Mouse (Mus musculus) small intestine, adult 2 months (tissue): ENCODE data around the gene Gng7. TPM values are rescaled to one million over a fixed set of nuclear protein-coding genes. Genes with fewer than 3 reads are reported as not detected.

Experiments used
- H3K27ac ChIP-seq: fragments of 200-500 bp; 2 replicates; pipeline ENCODE4 v1.5.1; 2012; ENCODE audit warnings: low read depth, low read length, control low read depth, inconsistent platforms; ENCODE audit not compliant: insufficient read depth
- H3K27me3 ChIP-seq: fragments of 200-500 bp; 2 replicates; pipeline ENCODE4 v1.6.1; 2012; ENCODE audit warnings: mild to moderate bottlenecking, moderate library complexity, low read length, inconsistent platforms; ENCODE audit not compliant: control insufficient read depth, insufficient read depth
- H3K36me3 ChIP-seq: fragments of 200-500 bp; 2 replicates; pipeline ENCODE4 v1.6.1; 2012; ENCODE audit warnings: mild to moderate bottlenecking, low read length, control low read depth, inconsistent platforms; ENCODE audit not compliant: control insufficient read depth, insufficient read depth
- H3K4me1 ChIP-seq: fragments of 200-500 bp; 2 replicates; pipeline ENCODE4 v1.6.1; 2012; ENCODE audit warnings: low read length, inconsistent platforms, mixed read lengths; ENCODE audit not compliant: control insufficient read depth, insufficient read depth, insufficient read length
- H3K4me3 ChIP-seq: fragments of 200-500 bp; 2 replicates; pipeline ENCODE4 v1.5.1; 2012; ENCODE audit warnings: low read depth, mild to moderate bottlenecking, control low read depth, inconsistent platforms, low read length, moderate library complexity
- CTCF ChIP-seq: fragments of 200-500 bp; IDR thresholded peaks from 2 replicates; pipeline ENCODE4 v1.5.1; 2012; ENCODE audit warnings: low read depth, mild to moderate bottlenecking, control low read depth, inconsistent platforms, low read length, moderate library complexity, mixed read lengths; ENCODE audit not compliant: insufficient replicate concordance, insufficient read length; ENCODE audit errors: extremely low read depth
- POLR2A ChIP-seq: fragments of 200-500 bp; IDR thresholded peaks from 2 replicates; pipeline ENCODE4 v1.6.1; 2012; ENCODE audit warnings: low read depth, mild to moderate bottlenecking, control low read depth, inconsistent platforms, low read length, moderate library complexity
- WGBS: fragments of 180-500 bp; shearing (Covaris S2); methylation state at CpG from one replicate; pipeline ENCODE4 v1.1.7; 2018; 5-methylcytosine and 5-hydroxymethylcytosine counted together
- polyA plus RNA-seq: library from polyadenylated mRNA; depleted of rRNA; stranded (reverse); fragments of >200 nt; gene quantifications from 2 replicates; pipeline ENCODE4 v1.2.3, GENCODE M21; 2012

Gng7 gene
- polyA plus RNA-seq, 1 experiment = 0.44 TPM

DNA sequence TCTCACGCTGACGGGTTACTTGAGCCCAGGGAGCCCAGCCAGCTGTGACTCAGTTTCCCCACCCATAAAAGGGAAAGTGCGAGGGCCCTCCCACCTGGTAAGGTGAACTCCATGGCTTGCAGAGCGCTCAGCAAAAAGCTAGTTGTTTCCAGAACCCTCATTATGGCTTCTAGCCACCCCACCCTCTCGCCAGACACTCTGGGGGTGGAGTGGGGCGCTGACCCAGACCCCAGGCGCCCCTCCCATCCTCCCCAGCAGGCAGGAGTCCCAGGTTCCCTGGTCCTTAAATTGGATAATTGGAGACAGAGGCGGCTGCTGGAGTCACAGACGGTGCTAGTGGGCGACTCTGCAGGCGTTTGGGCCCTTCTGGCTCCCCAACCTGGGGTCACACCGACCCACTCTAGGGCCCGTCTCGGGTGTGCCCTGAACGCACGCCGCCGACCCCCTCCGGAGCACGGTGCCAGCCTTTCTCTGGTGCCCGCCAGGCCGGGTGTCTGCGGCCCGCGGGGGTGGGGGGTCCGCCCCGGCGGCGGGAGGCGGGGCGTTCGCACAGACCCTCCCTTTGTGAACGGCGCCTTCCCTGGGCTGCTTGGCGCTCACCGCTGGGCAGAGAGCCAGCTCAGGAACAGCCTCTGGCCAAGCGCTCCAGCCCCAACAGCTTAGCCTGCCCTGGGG is 78.5 kb downstream of the Gng7 start:
- Histone ChIP-seq H3K27ac (no peak overlapping the region), H3K4me1 (peaks cover 75% of the 10 kb centered on the region), H3K4me3 (peak overlapping the region; percentile 38), H3K27me3 (no peaks in the 10 kb centered on the region), H3K36me3 (no peaks in the 10 kb centered on the region)
- WGBS = 7% methylated on average over 37 of the region's 37 CpGs
- TF ChIP-seq POLR2A (no peak), CTCF (no peak)

GRCm38 (mm10) chr10:80935698-80936097 is 79.0 kb downstream of the Gng7 start:
- Histone ChIP-seq H3K27me3 (no peaks in the 10 kb centered on the region), H3K36me3 (no peaks in the 10 kb centered on the region), H3K4me1 (peaks cover 72% of the 10 kb centered on the region), H3K27ac (no peak overlapping the region), H3K4me3 (no peak overlapping the region)
- WGBS = 34% methylated on average over 17 of the region's 17 CpGs
- no peak for TF ChIP-seq POLR2A
- TF ChIP-seq CTCF = no peak

DNA sequence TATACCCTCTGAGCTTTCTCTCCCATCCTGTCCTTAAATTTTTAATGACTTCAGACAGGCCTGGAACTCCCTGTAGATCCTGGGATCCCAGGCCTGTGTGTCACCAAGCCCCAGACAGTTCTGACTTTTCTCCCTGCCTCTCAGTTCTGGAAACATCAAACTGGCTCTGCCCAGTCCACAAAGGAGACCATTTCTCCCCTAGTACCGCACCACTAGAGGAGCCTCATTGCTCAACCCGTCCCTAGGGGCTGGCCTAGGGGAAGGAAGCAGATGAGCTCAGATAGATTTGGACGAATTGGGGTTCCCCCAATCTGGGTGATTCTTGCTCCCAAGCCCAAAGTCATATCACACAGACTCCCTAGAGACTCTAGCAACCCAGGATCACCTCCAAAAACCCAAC is 79.5 kb downstream of the Gng7 start:
- WGBS = 63% methylated on average over 3 of the region's 3 CpGs
- Histone ChIP-seq H3K4me1 (peaks cover 67% of the 10 kb centered on the region), H3K36me3 (no peaks in the 10 kb centered on the region), H3K27me3 (no peaks in the 10 kb centered on the region), H3K27ac (no peak overlapping the region), H3K4me3 (no peak overlapping the region)
- TF ChIP-seq POLR2A (no peak), CTCF (no peak)

DNA sequence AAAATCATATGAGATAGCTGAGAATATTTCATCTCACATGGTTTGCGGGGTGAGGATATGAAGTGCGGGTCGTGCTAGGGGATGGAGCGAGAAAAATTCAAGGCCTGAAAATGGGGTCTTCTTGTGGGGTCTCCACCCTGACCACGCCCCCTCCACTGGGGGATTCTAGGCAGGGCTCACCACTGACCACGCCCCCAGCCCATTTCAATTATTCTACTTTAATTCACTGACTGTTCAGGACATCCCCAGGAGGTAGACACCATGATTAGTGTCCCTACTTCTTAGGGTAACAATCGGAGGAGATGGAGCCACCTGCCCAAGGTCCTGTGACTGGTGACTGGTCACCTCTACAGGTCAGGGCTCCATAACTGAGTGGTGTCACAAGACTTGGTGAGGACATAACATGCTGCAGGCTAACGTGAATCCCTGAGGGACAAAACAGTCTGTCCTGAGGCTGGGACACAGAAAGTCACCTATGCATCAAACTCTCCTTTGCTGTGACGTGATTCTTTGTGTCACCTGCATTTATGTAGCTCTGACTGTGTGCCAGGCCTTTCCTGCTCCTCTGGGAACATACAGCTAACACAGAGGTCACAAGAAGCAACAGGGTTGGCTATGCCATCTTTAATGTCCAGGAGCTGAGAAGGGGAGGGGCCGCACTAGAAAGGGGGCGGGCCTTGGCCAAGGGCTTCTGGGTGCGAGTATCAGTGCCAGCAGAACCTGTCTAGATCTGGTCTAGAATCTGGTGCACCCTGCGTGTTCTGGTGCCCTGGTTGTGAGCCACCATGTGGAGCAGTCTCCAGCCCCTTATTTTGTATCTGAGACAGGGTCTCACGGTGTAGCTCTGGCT is 80.4 kb downstream of the Gng7 start:
- TF ChIP-seq POLR2A (no peak), CTCF (no peak)
- Histone ChIP-seq H3K27me3 (no peaks in the 10 kb centered on the region), H3K4me3 (no peak overlapping the region), H3K4me1 (peaks cover 59% of the 10 kb centered on the region), H3K36me3 (no peaks in the 10 kb centered on the region), H3K27ac (no peak overlapping the region; the same call in 1 of the 2 replicates)
- 65% methylated on average over 14 of the region's 14 CpGs for WGBS

- WGBS = 1% methylated on average over 21 of the region's 21 CpGs
- TF ChIP-seq CTCF (no peak), POLR2A (no peak; the same call in 1 of the 2 replicates)
- peaks cover 54% of the 10 kb centered on the region for H3K4me1 ChIP-seq
- H3K27ac ChIP-seq = peak overlapping the region; percentile 14
- no peaks in the 10 kb centered on the region for H3K36me3 ChIP-seq
- H3K27me3 ChIP-seq = no peaks in the 10 kb centered on the region
- peak overlapping the region; percentile 21; the same call in 1 of the 2 replicates for H3K4me3 ChIP-seq
Measured at GRCm38 (mm10) chr10:80933421-80933979, 81.2 kb downstream of the Gng7 start.

DNA sequence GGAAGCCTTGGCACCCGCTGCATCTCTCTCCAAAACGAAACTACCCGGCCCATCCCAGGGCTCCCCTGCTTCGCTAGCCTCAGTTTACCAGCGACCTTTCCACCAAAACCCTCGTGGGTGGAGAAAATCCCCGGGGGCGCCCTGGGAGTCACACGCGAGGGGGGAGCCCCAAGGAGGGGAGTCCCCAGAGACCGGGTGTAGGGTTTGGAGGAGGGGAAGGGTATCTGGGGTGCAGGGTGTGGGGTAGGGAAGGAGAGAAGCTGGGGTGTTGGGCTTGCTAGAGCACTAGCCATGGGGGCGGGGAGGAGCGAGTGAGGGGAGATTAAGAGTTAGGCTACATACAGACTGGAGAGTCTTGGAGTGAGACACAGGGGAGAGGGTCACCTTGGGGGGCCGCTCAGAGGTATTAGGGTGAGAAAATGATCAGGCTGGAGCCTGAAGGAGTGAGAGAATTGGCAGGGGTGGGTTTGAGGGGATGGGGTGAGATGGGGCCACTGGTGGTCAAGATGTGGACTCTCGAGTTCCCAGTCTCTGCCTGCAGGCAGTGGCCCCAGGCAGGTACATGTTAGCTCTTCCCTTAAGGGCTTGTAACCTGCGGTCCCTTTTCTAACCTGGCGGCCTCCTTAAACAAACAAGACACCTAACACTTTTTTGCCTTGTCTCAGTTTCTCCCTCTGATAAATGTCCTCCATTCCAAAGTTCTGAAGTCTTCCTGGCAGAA is 81.9 kb downstream of the Gng7 start:
- Histone ChIP-seq H3K4me3 (peak overlapping the region; percentile 48), H3K36me3 (no peaks in the 10 kb centered on the region), H3K27me3 (no peaks in the 10 kb centered on the region), H3K4me1 (peaks cover 48% of the 10 kb centered on the region), H3K27ac (peak overlapping the region; percentile 14; the same call in 1 of the 2 replicates)
- WGBS = 2% methylated on average over 17 of the region's 17 CpGs
- TF ChIP-seq POLR2A = no peak

GRCm38 (mm10) chr10:80932206-80932605 is 82.5 kb downstream of the Gng7 start:
- H3K27me3 ChIP-seq = no peaks in the 10 kb centered on the region
- no peak overlapping the region for H3K27ac ChIP-seq
- no peak for TF ChIP-seq CTCF
- peak; percentile 24; the same call in 1 of the 2 replicates for TF ChIP-seq POLR2A
- WGBS = 4% methylated on average over 20 of the region's 20 CpGs
- peaks cover 42% of the 10 kb centered on the region for H3K4me1 ChIP-seq
- H3K4me3 ChIP-seq = peak overlapping the region; percentile 48
- H3K36me3 ChIP-seq = no peaks in the 10 kb centered on the region
